Mouse (Mus musculus) 416B (cell line): ENCODE measurements at regions not wholly inside any gene's neighbourhood (a gene's known extent, or its start where the extent isn't known, plus 50 kb on each side); places are given as distances from the start of the nearest gene placed in this dataset.
A peak's percentile ranks its signal among the peaks of the same experiment; 100 is the strongest.
"Not testable (repeated sequence)": the region's sequence is repeated elsewhere in the genome, so short reads cannot be mapped to it uniquely, and the experiment has no call there.

ENCODE experiments used
- DNase-seq: peaks from one replicate; pipeline ENCODE4 v3.0.0; 2011; ENCODE audit warnings: low read depth

GRCm38 (mm10) chr3:111402135-111402534 is 1151.3 kb upstream of the Prmt6 start:
- no peak for DNase-seq

GRCm38 (mm10) chr3:111393127-111393526 is 1142.3 kb upstream of the Prmt6 start:
- no peak for DNase-seq

DNA sequence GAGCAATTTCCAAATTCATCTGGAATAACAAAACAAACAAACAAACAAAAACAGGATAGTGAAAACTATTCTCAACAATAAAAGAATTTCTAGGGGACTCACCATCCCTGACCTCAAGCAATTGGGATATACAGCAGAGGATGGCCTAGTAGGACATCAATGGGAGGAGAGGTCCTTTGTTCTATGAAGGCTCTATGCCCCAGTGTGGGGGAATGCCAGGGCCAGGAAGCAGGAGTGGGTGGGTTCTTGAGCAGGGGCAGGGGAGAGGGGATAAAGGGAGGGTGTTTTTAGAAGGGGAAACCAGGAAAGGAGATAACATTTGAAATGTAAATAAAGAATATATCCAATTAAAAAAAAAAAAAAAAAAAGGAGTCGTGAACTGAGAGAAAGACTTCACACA is 1141.9 kb upstream of the Prmt6 start:
- DNase-seq, result not testable (repeated sequence)

GRCm38 (mm10) chr3:111386745-111387144 is 1135.9 kb upstream of the Prmt6 start:
- no peak for DNase-seq

- DNase-seq, result no peak
These were observed 1135.5 kb upstream of the Prmt6 start for GRCm38 (mm10) chr3:111386334-111386733.

- no peak for DNase-seq
These were observed 1134.8 kb upstream of the Prmt6 start for GRCm38 (mm10) chr3:111385627-111386026.

DNA sequence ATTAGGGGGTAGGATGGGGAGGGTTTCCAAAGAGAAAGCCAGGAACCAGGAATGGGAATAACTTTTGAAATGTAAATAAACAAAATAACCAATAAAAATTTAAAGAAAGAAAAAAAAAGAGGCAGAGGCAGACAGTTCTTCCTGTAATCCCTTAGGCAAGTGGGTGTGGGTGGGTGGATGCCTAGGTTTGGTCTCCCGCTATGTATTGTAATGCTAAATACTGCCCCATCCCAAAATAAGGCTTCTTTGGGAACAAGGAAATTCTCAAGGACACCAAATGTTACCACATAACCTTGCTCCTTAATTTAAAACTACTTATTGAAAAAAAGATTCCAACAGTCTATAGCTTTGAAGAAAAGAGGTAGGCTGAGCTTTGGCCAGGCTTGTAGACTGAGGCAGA is 1120.5 kb upstream of the Prmt6 start:
- DNase-seq, result no peak

GRCm38 (mm10) chr3:111338247-111338646 is 1087.4 kb upstream of the Prmt6 start:
- peak; percentile 5 for DNase-seq

GRCm38 (mm10) chr3:111291018-111291538 is 1040.3 kb upstream of the Prmt6 start:
- DNase-seq, result no peak

- no peak for DNase-seq
These were observed 1030.8 kb upstream of the Prmt6 start for GRCm38 (mm10) chr3:111281584-111281983.
